14 mouse cellular contexts compared by ENCODE assay signal in genomic region chr11:62466546-62466945, GRCm38 (mm10). TPM values are rescaled to one million over a fixed set of nuclear protein-coding genes. Genes with fewer than 3 reads are reported as not detected.
DNase-seq lines count a peak whose midpoint lies in the region; ATAC-seq and TF ChIP-seq lines count a peak whose summit lies in the region.
"Had no signal": no experiment of that assay in that cellular context is flagged by ENCODE, and none has a peak within 500 bp of the region (broad histone marks: within the 10 kb centered on the region; RNA-seq: fewer than 3 reads in every experiment).

No protein-coding gene starts in this region.

- no peak overlapping the region for H3K4me2 ChIP-seq in heart, postnatal 0 days (ENCODE audit: low read depth, low read length)
- H3K4me2 ChIP-seq in midbrain, embryonic 16.5 days (ENCODE audit: low read length), result no peak overlapping the region
- H3K4me2 ChIP-seq: embryonic facial prominence, embryonic 13.5 days; lung, embryonic 15.5 days had no signal

- no peak for TF ChIP-seq CTCF in heart, postnatal 0 days (IDR thresholded peaks at IDR 0.05; ENCODE audit: low read depth)

- WGBS in heart, postnatal 0 days, result 55% methylated on average over 3 of the region's 3 CpGs
- WGBS in midbrain, embryonic 16.5 days, result 92% methylated on average over 3 of the region's 3 CpGs

- no peak for TF ChIP-seq EP300 in heart, postnatal 0 days (IDR thresholded peaks at IDR 0.05; ENCODE audit: low read depth)

- DNase-seq in heart, postnatal 0 days (ENCODE audit: low spot score), result peak; percentile 32
- DNase-seq in heart, postnatal 36 days, result no peak
- DNase-seq in induced T-regulatory cell, adult 2 months (ENCODE audit: low read depth), result peak; percentile 67
- no peak for DNase-seq in layer of hippocampus, adult 9-10 months (ENCODE audit: low spot score)
- no peak for DNase-seq in urinary bladder, adult 18-20 months (ENCODE audit: low spot score in 2 of 2)
- DNase-seq: cerebellum, adult 11-12 months; right cerebral cortex, postnatal 4 days had no signal

- no peaks in the 10 kb centered on the region for H3K27me3 ChIP-seq in heart, postnatal 0 days (ENCODE audit: control insufficient read depth, insufficient read depth, low read length)
- H3K27me3 ChIP-seq in midbrain, embryonic 16.5 days (ENCODE audit: control insufficient read depth, insufficient read depth, low read depth, low read length), result no peaks in the 10 kb centered on the region
- H3K27me3 ChIP-seq: CH12.LX; embryonic facial prominence, embryonic 13.5 days; lung, embryonic 15.5 days had no signal

- no peaks in the 10 kb centered on the region for H3K9me3 ChIP-seq in heart, postnatal 0 days (replicated peaks; ENCODE audit: control insufficient read depth, low read length)
- H3K9me3 ChIP-seq in midbrain, embryonic 16.5 days (replicated peaks; ENCODE audit: control insufficient read depth, low read length, poor library complexity, severe bottlenecking), result no peaks in the 10 kb centered on the region
- H3K9me3 ChIP-seq: embryonic facial prominence, embryonic 13.5 days; lung, embryonic 15.5 days had no signal

- H3K4me1 ChIP-seq in heart, postnatal 0 days (ENCODE audit: control insufficient read depth, insufficient read depth), result peaks cover 7% of the 10 kb centered on the region
- H3K4me1 ChIP-seq in midbrain, embryonic 16.5 days (ENCODE audit: control insufficient read depth, insufficient read depth, low read length), result no peaks in the 10 kb centered on the region
- H3K4me1 ChIP-seq: embryonic facial prominence, embryonic 13.5 days; lung, embryonic 15.5 days had no signal

- H3K9ac ChIP-seq in heart, postnatal 0 days (replicated peaks; ENCODE audit: low read depth, low read length), result no peak overlapping the region
- H3K9ac ChIP-seq in midbrain, embryonic 16.5 days (ENCODE audit: low read depth, low read length), result no peak overlapping the region
- H3K9ac ChIP-seq: embryonic facial prominence, embryonic 13.5 days; lung, embryonic 15.5 days had no signal

- peak; percentile 47; the same call in 1 of the 2 replicates for ATAC-seq in heart, postnatal 0 days (ENCODE audit: insufficient read depth, low read depth)
- peak; percentile 90 for ATAC-seq in CD4-positive, CD25-positive, alpha-beta regulatory T cell, adult 4 months
- peak; percentile 85 for ATAC-seq in monocyte, adult 5-6 weeks (replicated peaks; ENCODE audit: insufficient number of reproducible peaks, low FRiP score, low TSS enrichment, poor library complexity, severe bottlenecking)
- ATAC-seq in midbrain, embryonic 16.5 days, result no peak

- intact Hi-C loops in heart, postnatal 36 days (cut with DNase I), result no loop called here

- no peak overlapping the region for H3K4me3 ChIP-seq in heart, postnatal 0 days (ENCODE audit: low read depth, low read length)
- no peak overlapping the region for H3K4me3 ChIP-seq in midbrain, embryonic 16.5 days (ENCODE audit: low read depth, low read length)
- H3K4me3 ChIP-seq: embryonic facial prominence, embryonic 13.5 days; lung, embryonic 15.5 days had no signal

- H3K27ac ChIP-seq in heart, postnatal 0 days (ENCODE audit: low read depth), result no peak overlapping the region; the same call in 1 of the 2 replicates
- H3K27ac ChIP-seq in midbrain, embryonic 16.5 days (ENCODE audit: low read length), result no peak overlapping the region
- H3K27ac ChIP-seq: embryonic facial prominence, embryonic 13.5 days; kidney, postnatal 0 days; lung, embryonic 15.5 days had no signal

- no peaks in the 10 kb centered on the region for H3K36me3 ChIP-seq in heart, postnatal 0 days (replicated peaks; ENCODE audit: control insufficient read depth, insufficient read depth, low read length)
- no peaks in the 10 kb centered on the region for H3K36me3 ChIP-seq in midbrain, embryonic 16.5 days (ENCODE audit: control insufficient read depth, insufficient read depth, low read length)
- H3K36me3 ChIP-seq: embryonic facial prominence, embryonic 13.5 days; lung, embryonic 15.5 days had no signal

RNA-seq across cellular contexts. Expression of gene Ncor1, which starts 8.2 kb away (rescaled TPM):
- 54.6 and 129 TPM in 2 replicates for total RNA-seq in heart, postnatal 0 days (2014; rRNA removed; ENCODE audit: low replicate concordance)
- 78.1 and 82.4 TPM in 2 replicates for polyA plus RNA-seq in heart, postnatal 0 days (2015; fragmentation: Nextera tagmentation; extraction: Ambion mirVana)
- 100 to 1,000 TPM; 119 to 134 TPM for total RNA-seq in heart, postnatal 36 days (2021)
- polyA plus RNA-seq in CD4-positive, CD25-positive, alpha-beta regulatory T cell, adult 4 months (2017; shearing (Covaris generic)), result 100 to 1,000 TPM; 170 to 205 TPM
- total RNA-seq in monocyte, adult 5-6 weeks (2017), result 267 to 440 TPM (median 292 TPM) in 3 replicates
- polyA plus RNA-seq in midbrain, embryonic 16.5 days (2015; fragmentation: Nextera tagmentation; extraction: Ambion mirVana), result 156 and 171 TPM in 2 replicates

RNA-seq across cellular contexts. Expression of gene Pigl, which starts 8.3 kb away (rescaled TPM):
- 3.6 and 5.5 TPM in 2 replicates for total RNA-seq in heart, postnatal 0 days (2014; rRNA removed; ENCODE audit: low replicate concordance)
- 3.9 and 4.3 TPM in 2 replicates for polyA plus RNA-seq in heart, postnatal 0 days (2015; fragmentation: Nextera tagmentation; extraction: Ambion mirVana)
- 1 to 10 TPM; 2.9 to 3.3 TPM for total RNA-seq in heart, postnatal 36 days (2021)
- polyA plus RNA-seq in CD4-positive, CD25-positive, alpha-beta regulatory T cell, adult 4 months (2017; shearing (Covaris generic)), result 10 to 100 TPM in 1 of 2 experiments, 1 to 10 TPM in 1; 9.2 to 13.9 TPM
- total RNA-seq in monocyte, adult 5-6 weeks (2017), result 4.1 to 7.1 TPM (median 4.7 TPM) in 3 replicates
- 8.6 and 9.3 TPM in 2 replicates for polyA plus RNA-seq in midbrain, embryonic 16.5 days (2015; fragmentation: Nextera tagmentation; extraction: Ambion mirVana)

Comparison
In these comparisons a context has a peak if more than half of its experiments do, and no peak if none do; other contexts are left out.
1. DNase-seq: peak in heart, postnatal 0 days (single experiment) and induced T-regulatory cell, adult 2 months (single experiment); none in heart, postnatal 36 days (0 of 2), layer of hippocampus, adult 9-10 months (single experiment) and urinary bladder, adult 18-20 months (0 of 2).